Mouse (Mus musculus) midbrain, embryonic 12.5 days (tissue): ENCODE data around the gene Calm4. TPM values are rescaled to one million over a fixed set of nuclear protein-coding genes. Genes with fewer than 3 reads are reported as not detected.

ENCODE experiments used
- polyA plus RNA-seq: library from polyadenylated mRNA; unstranded; fragments of >200 nt; fragmentation: Nextera tagmentation; extraction: Ambion mirVana; gene quantifications from 2 replicates; pipeline ENCODE4 v1.2.1, GENCODE M21; 2016

Calm4 gene
- polyA plus RNA-seq, 1 experiment from 2014 or later = not detected

Other genes with a start within 250 kb of the Calm4 start
- 27.2 and 28.8 TPM in 2 replicates for gene Fam208b, start 226.6 kb upstream of the Calm4 start, polyA plus RNA-seq
- 13.2 and 13.3 TPM in 2 replicates for gene Asb13, start 203.7 kb upstream of the Calm4 start, polyA plus RNA-seq
- not detected in 2 replicates for gene Calml3, start 33.4 kb upstream of the Calm4 start, polyA plus RNA-seq
- gene Calm5, start 16.4 kb downstream of the Calm4 start, polyA plus RNA-seq = not detected in 2 replicates
- 31.4 and 32.9 TPM in 2 replicates for gene Net1, start 80.5 kb downstream of the Calm4 start, polyA plus RNA-seq
- not detected in 2 replicates for gene Tubal3, start 80.5 kb downstream of the Calm4 start, polyA plus RNA-seq
- gene Ucn3, start 107.6 kb downstream of the Calm4 start, polyA plus RNA-seq = not detected in 2 replicates
- gene Akr1c14, start 211.3 kb downstream of the Calm4 start, polyA plus RNA-seq = 0.14 and 0.38 TPM in 2 replicates